Mouse (Mus musculus) stomach, embryonic 16.5 days (tissue): ENCODE data around the gene Tmem259. TPM values are rescaled to one million over a fixed set of nuclear protein-coding genes. Genes with fewer than 3 reads are reported as not detected.

Experiments
- ATAC-seq: fragments of 200-750 bp; cut with Nextera tagmentation; 2 replicates; pipeline ENCODE4 v1.8.0; 2017; ENCODE audit warnings: moderate number of reproducible peaks, moderate TSS enrichment; ENCODE audit not compliant: insufficient read depth, low FRiP score
- H3K27ac ChIP-seq: fragments of 300-500 bp; sonication (generic); 2 replicates; pipeline ENCODE4 v1.5.1; 2014; ENCODE audit warnings: low read length
- H3K27me3 ChIP-seq: fragments of 300-500 bp; sonication (generic); 2 replicates; pipeline ENCODE4 v1.6.1; 2014; ENCODE audit warnings: low read length, control low read depth, mixed read lengths; ENCODE audit not compliant: control insufficient read depth, insufficient read depth
- H3K36me3 ChIP-seq: fragments of 300-500 bp; sonication (generic); 2 replicates; pipeline ENCODE4 v1.6.1; 2014; ENCODE audit warnings: low read length; ENCODE audit not compliant: control insufficient read depth, insufficient read depth
- H3K4me1 ChIP-seq: fragments of 300-500 bp; sonication (generic); 2 replicates; pipeline ENCODE4 v1.6.1; 2014; ENCODE audit warnings: low read length, control low read depth, mixed read lengths; ENCODE audit not compliant: control insufficient read depth, insufficient read depth
- H3K4me2 ChIP-seq: fragments of 300-500 bp; sonication (generic); 2 replicates; pipeline ENCODE4 v1.6.1; 2014; ENCODE audit warnings: low read depth, low read length, mixed read lengths
- H3K4me3 ChIP-seq: fragments of 300-500 bp; sonication (generic); replicated peaks from 2 replicates; pipeline ENCODE4 v1.5.1; 2014; ENCODE audit warnings: mild to moderate bottlenecking, low read length
- H3K9ac ChIP-seq: fragments of 300-500 bp; sonication (generic); 2 replicates; pipeline ENCODE4 v1.6.1; 2014; ENCODE audit warnings: low read length
- H3K9me3 ChIP-seq: fragments of 300-500 bp; sonication (generic); replicated peaks from 2 replicates; pipeline ENCODE4 v1.6.1; 2016; ENCODE audit warnings: low read length, control low read depth; ENCODE audit not compliant: control insufficient read depth
- WGBS: fragments of 180-500 bp; shearing (Covaris S2); extraction: QIAGEN DNeasy Blood & Tissue Kit; methylation state at CpG from one replicate; pipeline ENCODE4 v1.1.7; 2014; 5-methylcytosine and 5-hydroxymethylcytosine counted together
- polyA plus RNA-seq: library from polyadenylated mRNA; unstranded; fragments of >200 nt; fragmentation: Nextera tagmentation; extraction: Ambion mirVana; gene quantifications from 2 replicates; pipeline ENCODE4 v1.2.1, GENCODE M21; 2015

The Tmem259 gene
- polyA plus RNA-seq, 1 experiment from 2014 or later = 5.6 TPM

DNA sequence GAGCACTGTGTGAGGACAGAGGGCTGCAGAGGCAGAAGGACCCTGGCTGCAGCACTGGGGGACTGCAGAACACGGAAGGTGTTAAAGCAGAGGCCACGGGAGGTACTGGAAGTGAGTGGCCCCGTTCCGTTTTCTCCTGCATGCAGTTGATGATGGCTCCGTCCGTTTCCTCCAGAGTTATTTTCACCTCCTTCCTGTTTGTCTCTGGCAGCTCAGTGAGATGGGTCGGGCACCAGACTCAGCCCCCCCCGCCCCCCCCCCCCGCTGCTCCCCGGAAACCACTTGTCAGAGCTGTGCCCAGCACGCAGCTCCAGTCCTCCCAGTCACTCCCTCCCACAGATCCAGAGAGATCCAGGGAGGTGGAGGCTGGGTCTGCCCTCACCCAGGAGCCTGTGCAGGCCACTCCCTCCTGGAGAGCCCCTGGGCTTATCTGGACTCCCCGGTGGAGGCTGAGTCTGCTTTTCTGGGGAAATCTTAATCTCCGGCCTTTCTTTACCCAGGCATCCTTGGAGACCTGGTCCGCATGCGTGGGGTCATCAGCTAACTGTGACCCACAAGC lies 34.7 kb upstream of the Tmem259 start:
- Histone ChIP-seq H3K27ac (peak overlapping the region; percentile 60), H3K4me2 (peak overlapping the region; percentile 48), H3K27me3 (peaks cover 7% of the 10 kb centered on the region), H3K36me3 (no peaks in the 10 kb centered on the region), H3K9me3 (no peaks in the 10 kb centered on the region), H3K9ac (peak overlapping the region; percentile 65), H3K4me3 (peak overlapping the region; percentile 36; the same call in 1 of the 2 replicates), H3K4me1 (peaks cover 20% of the 10 kb centered on the region)
- 6% methylated on average over 15 of the region's 15 CpGs for WGBS
- peak; percentile 64; the same call in 1 of the 2 replicates for ATAC-seq

DNA sequence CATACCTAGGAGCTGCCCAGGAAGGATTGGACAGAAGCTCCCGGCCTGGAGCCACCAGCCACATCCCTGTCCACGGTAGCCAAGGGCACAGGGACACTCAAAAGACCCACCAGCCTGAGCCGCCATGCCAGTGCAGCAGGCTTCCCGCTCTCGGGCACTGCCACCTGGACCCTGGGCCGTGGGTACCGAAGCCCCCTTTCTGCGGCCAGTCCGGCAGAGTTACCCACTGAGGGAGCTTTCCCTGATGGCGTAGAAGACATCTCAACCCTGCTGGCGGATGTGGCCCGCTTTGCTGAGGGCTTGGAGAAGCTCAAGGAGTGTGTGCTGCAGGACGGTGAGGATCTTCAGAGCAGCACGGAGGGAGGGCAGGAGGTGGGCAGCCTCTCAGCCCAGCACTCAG lies 33.6 kb upstream of the Tmem259 start:
- no peak overlapping the region; the same call in 1 of the 2 replicates for H3K4me3 ChIP-seq
- H3K9ac ChIP-seq = no peak overlapping the region
- H3K27me3 ChIP-seq = peaks cover 15% of the 10 kb centered on the region
- no peaks in the 10 kb centered on the region for H3K36me3 ChIP-seq
- H3K9me3 ChIP-seq = no peaks in the 10 kb centered on the region
- peaks cover 17% of the 10 kb centered on the region for H3K4me1 ChIP-seq
- H3K27ac ChIP-seq = peak overlapping the region; percentile 13; the same call in 1 of the 2 replicates
- 0 out of 2 replicates have a peak overlapping the region, but pooled peaks have one; percentile 15 for H3K4me2 ChIP-seq
- ATAC-seq = no peak
- 78% methylated on average over 14 of the region's 14 CpGs for WGBS

DNA sequence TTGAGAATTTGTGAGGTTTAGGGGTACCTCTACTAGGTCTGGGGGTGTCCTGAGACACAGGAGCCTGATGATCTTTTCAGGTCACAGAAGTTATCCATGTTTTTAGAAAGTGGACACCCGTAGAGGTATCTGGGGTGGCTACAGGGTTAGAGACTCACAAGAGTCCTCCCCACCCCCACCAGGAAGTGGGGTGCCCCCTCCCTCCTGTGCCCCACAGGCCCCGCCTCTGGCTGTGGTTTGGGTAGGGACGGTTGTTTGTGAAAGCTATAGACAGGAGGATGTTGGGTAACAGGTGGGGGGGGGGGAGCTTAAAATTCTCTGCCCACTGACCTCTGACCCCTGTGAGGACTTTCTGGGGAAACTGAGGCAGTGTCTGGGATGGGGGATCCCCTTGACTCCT lies 33.2 kb upstream of the Tmem259 start:
- no peaks in the 10 kb centered on the region for H3K9me3 ChIP-seq
- H3K4me3 ChIP-seq = peak overlapping the region; percentile 27; the same call in 1 of the 2 replicates
- no peaks in the 10 kb centered on the region for H3K36me3 ChIP-seq
- H3K4me1 ChIP-seq = peaks cover 17% of the 10 kb centered on the region
- H3K27ac ChIP-seq = no peak overlapping the region
- peaks cover 16% of the 10 kb centered on the region for H3K27me3 ChIP-seq
- no peak overlapping the region for H3K4me2 ChIP-seq
- ATAC-seq = no peak
- no peak overlapping the region for H3K9ac ChIP-seq
- 54% methylated on average over 3 of the region's 3 CpGs for WGBS

DNA sequence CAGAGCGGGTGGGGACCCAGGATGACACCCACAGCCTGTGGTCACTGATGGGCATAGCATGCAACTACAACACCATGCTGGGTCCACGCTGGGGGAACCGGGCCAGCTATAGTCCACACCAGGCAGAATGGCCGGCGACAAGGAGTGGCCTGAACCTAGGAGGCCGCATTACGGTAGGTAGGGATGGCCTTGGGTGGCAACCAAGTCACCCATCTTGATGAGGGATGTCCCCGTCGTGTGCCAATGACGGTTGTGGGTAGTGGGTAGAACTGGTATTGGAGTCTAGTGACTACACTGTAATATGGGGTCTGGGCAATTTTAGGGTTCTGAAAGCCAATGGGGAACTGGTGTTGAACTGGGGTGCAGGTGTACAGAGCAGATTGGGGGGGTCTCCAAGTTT lies 32.8 kb upstream of the Tmem259 start:
- Histone ChIP-seq H3K4me1 (peaks cover 17% of the 10 kb centered on the region), H3K9me3 (no peaks in the 10 kb centered on the region), H3K9ac (peak overlapping the region; percentile 21; the same call in 1 of the 2 replicates), H3K27me3 (peaks cover 20% of the 10 kb centered on the region), H3K4me3 (peak overlapping the region; percentile 27), H3K27ac (no peak overlapping the region; the same call in 1 of the 2 replicates), H3K36me3 (no peaks in the 10 kb centered on the region), H3K4me2 (no peak overlapping the region)
- 82% methylated on average over 10 of the region's 10 CpGs for WGBS
- no peak for ATAC-seq

DNA sequence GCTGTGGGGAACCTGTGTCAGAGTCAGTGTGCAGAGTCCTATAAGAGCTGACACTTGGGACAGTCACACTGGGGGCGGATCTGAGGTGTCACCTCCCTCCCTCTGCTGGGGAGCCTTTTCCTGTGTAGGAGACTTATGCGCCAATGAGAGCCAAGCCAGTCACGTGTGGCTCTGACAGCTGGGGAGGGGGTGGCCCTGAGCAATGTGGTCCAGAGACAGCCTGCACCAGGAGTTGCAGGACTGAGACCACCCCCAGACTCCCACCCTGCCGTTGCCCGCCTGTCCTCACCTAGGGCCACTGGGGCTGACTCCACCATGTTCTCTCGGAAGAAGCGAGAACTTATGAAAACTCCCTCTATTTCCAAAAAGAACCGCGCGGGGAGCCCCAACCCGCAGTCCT lies 32.4 kb upstream of the Tmem259 start, which contains the start of gene Arhgap45:
TSS of gene Arhgap45 (plus strand) at position 143 of the 400 bp plus-strand sequence.
- H3K27ac ChIP-seq = no peak within 1 kb of the TSS; the same call in 1 of the 2 replicates
- peak within 1 kb of the TSS; percentile 27 for H3K4me3 ChIP-seq

DNA sequence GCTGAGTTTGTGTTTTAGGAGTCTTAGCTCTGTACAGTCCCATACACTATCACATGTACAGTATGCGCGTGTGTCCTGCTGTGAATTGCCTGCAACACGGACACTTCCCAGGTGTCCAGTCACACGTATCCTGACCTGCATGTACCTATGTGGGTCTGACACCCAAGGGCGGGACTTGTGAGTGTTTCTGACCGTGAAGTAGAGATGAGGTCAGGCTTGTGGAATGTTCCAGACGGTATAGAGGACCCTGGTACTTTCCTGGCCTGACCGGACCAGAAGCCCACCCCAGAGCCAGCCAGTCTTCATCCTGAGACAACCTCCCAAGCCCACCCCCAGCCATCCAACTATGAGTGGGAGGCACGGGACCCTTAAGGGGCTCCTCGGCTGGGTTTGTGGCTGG lies 31.5 kb upstream of the Tmem259 start:
- peaks cover 7% of the 10 kb centered on the region; the same call in 1 of the 2 replicates for H3K36me3 ChIP-seq
- no peak overlapping the region for H3K4me3 ChIP-seq
- no peak for ATAC-seq
- H3K27me3 ChIP-seq = peaks cover 20% of the 10 kb centered on the region
- peaks cover 17% of the 10 kb centered on the region for H3K4me1 ChIP-seq
- H3K9me3 ChIP-seq = peaks cover 10% of the 10 kb centered on the region
- no peak overlapping the region for H3K27ac ChIP-seq
- WGBS = 72% methylated on average over 10 of the region's 10 CpGs
- no peak overlapping the region for H3K9ac ChIP-seq
- no peak overlapping the region for H3K4me2 ChIP-seq

More for the DNA sequence above, 32.4 kb upstream of the Tmem259 start, which contains the start of gene Arhgap45:
- ATAC-seq = no peak
- WGBS = 70% methylated on average over 11 of the region's 11 CpGs
- Histone ChIP-seq H3K9ac (peak within 1 kb of the TSS; percentile 21; the same call in 1 of the 2 replicates), H3K4me1 (peaks cover 17% of the 10 kb centered on the region), H3K27me3 (peaks cover 20% of the 10 kb centered on the region), H3K9me3 (0 out of 2 replicates have a peak, but pooled peaks cover 4% of the 10 kb centered on the region), H3K36me3 (no peaks in the 10 kb centered on the region), H3K4me2 (no peak within 1 kb of the TSS)

DNA sequence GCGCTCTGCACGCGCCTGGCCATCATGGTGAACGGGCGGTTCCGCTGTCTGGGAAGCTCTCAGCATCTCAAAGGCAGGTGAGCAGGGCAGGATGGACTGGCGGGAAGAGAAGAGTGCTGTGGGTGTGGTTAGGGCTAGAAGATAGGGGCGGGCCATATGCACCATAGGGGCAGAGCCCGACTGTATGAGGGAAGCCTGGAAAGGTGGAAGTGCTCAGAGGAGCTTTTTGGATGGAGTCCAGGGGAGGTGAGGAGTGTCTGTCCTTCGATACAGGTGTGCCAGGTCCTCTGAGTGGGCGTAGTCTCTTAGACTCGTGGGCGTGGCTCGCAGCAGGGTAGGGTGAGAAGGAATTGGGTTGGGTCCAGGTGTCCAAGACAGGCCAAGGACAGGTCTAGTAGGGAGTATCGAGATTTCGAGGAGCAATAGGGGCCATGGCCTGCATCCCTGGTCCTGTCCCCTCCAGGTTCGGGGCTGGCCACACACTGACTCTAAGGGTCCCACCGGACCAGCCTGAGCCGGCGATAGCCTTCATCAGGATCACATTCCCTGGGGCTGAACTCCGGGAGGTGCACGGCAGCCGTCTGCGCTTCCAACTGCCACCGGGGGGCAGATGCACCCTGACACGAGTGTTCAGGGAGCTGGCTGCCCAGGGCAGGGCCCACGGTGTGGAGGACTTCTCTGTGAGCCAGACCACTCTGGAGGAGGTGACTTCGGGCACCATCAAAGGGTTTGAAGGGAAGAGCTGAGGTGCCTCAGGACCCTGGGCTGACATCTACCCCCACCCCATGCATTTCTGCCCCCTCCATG lies 30.6 kb upstream of the Tmem259 start:
- Histone ChIP-seq H3K27me3 (peaks cover 20% of the 10 kb centered on the region), H3K27ac (no peak overlapping the region), H3K36me3 (peaks cover 15% of the 10 kb centered on the region), H3K4me1 (peaks cover 15% of the 10 kb centered on the region), H3K4me3 (no peak overlapping the region), H3K4me2 (no peak overlapping the region), H3K9me3 (peaks cover 15% of the 10 kb centered on the region), H3K9ac (no peak overlapping the region)
- no peak for ATAC-seq
- WGBS = 29% methylated on average over 28 of the region's 28 CpGs

DNA sequence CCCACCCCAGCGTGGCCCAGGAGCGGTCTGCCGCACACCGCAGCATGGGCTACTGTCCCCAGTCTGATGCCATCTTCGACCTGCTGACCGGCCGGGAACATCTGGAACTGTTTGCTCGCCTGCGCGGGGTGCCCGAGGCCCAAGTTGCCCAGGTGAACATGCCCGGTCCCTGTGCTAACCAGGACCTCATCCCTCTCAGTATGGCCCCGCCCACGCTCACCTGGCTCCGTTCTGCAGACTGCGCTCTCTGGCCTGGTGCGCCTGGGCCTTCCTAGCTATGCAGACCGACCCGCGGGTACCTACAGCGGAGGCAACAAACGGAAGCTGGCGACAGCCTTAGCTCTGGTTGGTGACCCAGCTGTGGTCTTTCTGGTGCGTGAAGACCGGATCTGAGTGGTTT lies 29.5 kb upstream of the Tmem259 start:
- H3K27me3 ChIP-seq = peaks cover 20% of the 10 kb centered on the region
- no peak overlapping the region for H3K4me2 ChIP-seq
- H3K4me1 ChIP-seq = peaks cover 5% of the 10 kb centered on the region
- peaks cover 15% of the 10 kb centered on the region for H3K9me3 ChIP-seq
- H3K27ac ChIP-seq = no peak overlapping the region
- no peak overlapping the region for H3K4me3 ChIP-seq
- 44% methylated on average over 25 of the region's 25 CpGs for WGBS
- ATAC-seq = no peak
- no peak overlapping the region for H3K9ac ChIP-seq
- peaks cover 17% of the 10 kb centered on the region for H3K36me3 ChIP-seq

DNA sequence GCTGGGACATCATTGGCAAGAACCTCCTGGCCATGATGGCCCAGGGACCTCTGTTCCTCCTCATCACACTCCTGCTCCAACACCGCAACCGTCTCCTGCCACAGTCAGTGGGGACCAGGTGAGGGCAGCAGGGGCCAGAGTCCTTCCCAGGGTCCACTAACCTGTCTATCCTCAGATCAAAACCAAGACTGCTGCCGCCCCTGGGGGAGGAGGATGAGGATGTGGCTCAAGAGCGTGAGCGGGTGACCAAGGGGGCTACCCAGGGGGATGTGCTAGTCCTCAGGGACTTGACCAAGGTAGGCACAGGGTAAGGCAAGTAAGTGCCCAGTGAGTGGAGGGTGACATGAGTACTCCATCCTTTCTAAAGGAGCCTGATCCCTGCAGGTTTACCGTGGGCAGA lies 27.6 kb upstream of the Tmem259 start:
- Histone ChIP-seq H3K9ac (no peak overlapping the region), H3K27me3 (peaks cover 20% of the 10 kb centered on the region), H3K4me2 (no peak overlapping the region), H3K9me3 (peaks cover 15% of the 10 kb centered on the region), H3K36me3 (peaks cover 17% of the 10 kb centered on the region), H3K4me1 (no peaks in the 10 kb centered on the region), H3K27ac (no peak overlapping the region), H3K4me3 (no peak overlapping the region)
- WGBS = 85% methylated on average over 6 of the region's 6 CpGs
- no peak for ATAC-seq
